Mouse (Mus musculus) midbrain, embryonic 11.5 days (tissue): Measurements from ENCODE around the gene Faah. TPM values are rescaled to one million over a fixed set of nuclear protein-coding genes. Genes with fewer than 3 reads are reported as not detected.

Experiments used
- ATAC-seq: fragments of 200-750 bp; cut with Nextera tagmentation; 2 replicates; pipeline ENCODE4 v1.8.0; 2017; ENCODE audit warnings: moderate TSS enrichment, moderate library complexity; ENCODE audit not compliant: low FRiP score
- DNase-seq: peaks from one replicate; pipeline ENCODE4 v3.0.0; 2015; ENCODE audit warnings: low spot score; ENCODE audit errors: missing footprints
- H3K27ac ChIP-seq: fragments of 300-500 bp; sonication (generic); 2 replicates; pipeline ENCODE4 v1.5.1; 2014; ENCODE audit warnings: low read depth, low read length
- H3K27me3 ChIP-seq: fragments of 300-500 bp; sonication (generic); 2 replicates; pipeline ENCODE4 v1.6.1; 2014; ENCODE audit warnings: mild to moderate bottlenecking, low read length, moderate library complexity, mixed read lengths; ENCODE audit not compliant: control insufficient read depth, insufficient read depth
- H3K36me3 ChIP-seq: fragments of 300-500 bp; sonication (generic); 2 replicates; pipeline ENCODE4 v1.6.1; 2014; ENCODE audit warnings: mild to moderate bottlenecking, low read length, moderate library complexity, mixed read lengths; ENCODE audit not compliant: control insufficient read depth, insufficient read depth
- H3K4me1 ChIP-seq: fragments of 300-500 bp; sonication (generic); 2 replicates; pipeline ENCODE4 v1.6.1; 2014; ENCODE audit warnings: low read length; ENCODE audit not compliant: control insufficient read depth, insufficient read depth
- H3K4me2 ChIP-seq: fragments of 300-500 bp; sonication (generic); 2 replicates; pipeline ENCODE4 v1.6.1; 2014; ENCODE audit warnings: mild to moderate bottlenecking, moderate library complexity
- H3K4me3 ChIP-seq: fragments of 300-500 bp; sonication (generic); 2 replicates; pipeline ENCODE4 v1.5.1; 2014; ENCODE audit warnings: low read depth, low read length
- H3K9ac ChIP-seq: fragments of 300-500 bp; sonication (generic); 2 replicates; pipeline ENCODE4 v1.6.1; 2014; ENCODE audit warnings: low read length
- H3K9me3 ChIP-seq: fragments of 300-500 bp; sonication (generic); 2 replicates; pipeline ENCODE4 v1.6.1; 2016; ENCODE audit warnings: low read length; ENCODE audit not compliant: control insufficient read depth
- WGBS: fragments of 180-500 bp; shearing (Covaris S2); extraction: QIAGEN DNeasy Blood & Tissue Kit; methylation state at CpG from one replicate; pipeline ENCODE4 v1.1.7; 2014; 5-methylcytosine and 5-hydroxymethylcytosine counted together
- polyA plus RNA-seq: library from polyadenylated mRNA; unstranded; fragments of >200 nt; fragmentation: Nextera tagmentation; extraction: Ambion mirVana; gene quantifications from 2 replicates; pipeline ENCODE4 v1.2.1, GENCODE M21; 2014

Faah gene
- polyA plus RNA-seq, 1 experiment from 2014 or later = 1.8 TPM

- 7% methylated on average over 6 of the region's 6 CpGs for WGBS
- DNase-seq = peak; percentile 93
- H3K4me3 ChIP-seq = no peak overlapping the region
- no peak overlapping the region for H3K27ac ChIP-seq
- H3K27me3 ChIP-seq = peaks cover 45% of the 10 kb centered on the region
- no peaks in the 10 kb centered on the region for H3K36me3 ChIP-seq
- no peaks in the 10 kb centered on the region for H3K9me3 ChIP-seq
- peak overlapping the region; percentile 10; the same call in 1 of the 2 replicates for H3K9ac ChIP-seq
- H3K4me2 ChIP-seq = peak overlapping the region; percentile 57
- no peak for ATAC-seq
- peaks cover 49% of the 10 kb centered on the region for H3K4me1 ChIP-seq
Measured at GRCm38 (mm10) chr4:115963751-115964150, 54.0 kb downstream of the Faah start.

GRCm38 (mm10) chr4:115962671-115963412, 54.9 kb downstream of the Faah start:
- H3K27ac ChIP-seq = peak overlapping the region; percentile 54; the same call in 1 of the 2 replicates
- WGBS = under 1% methylated on average over 79 of the region's 79 CpGs
- peak; percentile 89 for ATAC-seq
- peak overlapping the region; percentile 57 for H3K4me2 ChIP-seq
- H3K9ac ChIP-seq = peak overlapping the region; percentile 40
- peak overlapping the region; percentile 28 for H3K4me3 ChIP-seq
- DNase-seq = peak; percentile 98
- peaks cover 43% of the 10 kb centered on the region; the same call in 1 of the 2 replicates for H3K27me3 ChIP-seq
- peaks cover 52% of the 10 kb centered on the region for H3K4me1 ChIP-seq
- H3K9me3 ChIP-seq = no peaks in the 10 kb centered on the region
- H3K36me3 ChIP-seq = no peaks in the 10 kb centered on the region

- no peak overlapping the region for H3K4me3 ChIP-seq
- peak overlapping the region; percentile 57 for H3K4me2 ChIP-seq
- H3K27ac ChIP-seq = no peak overlapping the region
Measured at GRCm38 (mm10) chr4:115961991-115962390, 55.7 kb downstream of the Faah start.

DNA sequence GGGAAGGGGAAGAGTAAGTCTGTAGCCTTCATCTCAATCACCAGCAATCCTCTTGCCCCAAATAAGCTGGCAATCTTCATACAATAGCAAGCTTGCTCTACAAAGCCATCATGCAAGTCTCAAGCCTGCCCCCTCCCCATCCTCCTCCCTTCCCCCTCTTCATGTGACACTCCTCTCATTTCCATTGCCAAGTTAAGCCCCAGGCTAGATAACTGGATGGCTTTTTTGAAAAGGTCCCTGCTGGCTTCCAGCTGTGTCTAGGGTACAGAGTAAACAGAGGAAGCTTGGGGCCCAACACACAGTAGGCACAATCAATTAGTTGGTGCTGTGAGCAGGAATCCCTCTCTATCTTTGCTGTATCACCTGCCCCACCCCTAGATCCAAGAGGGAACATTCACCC, 58.2 kb downstream of the Faah start:
- Histone ChIP-seq H3K9me3 (no peaks in the 10 kb centered on the region), H3K27ac (no peak overlapping the region), H3K4me2 (no peak overlapping the region), H3K4me1 (peaks cover 47% of the 10 kb centered on the region), H3K4me3 (no peak overlapping the region), H3K36me3 (no peaks in the 10 kb centered on the region), H3K27me3 (peaks cover 39% of the 10 kb centered on the region), H3K9ac (no peak overlapping the region)
- ATAC-seq = no peak
- DNase-seq = peak; percentile 85

More at GRCm38 (mm10) chr4:115961991-115962390, 55.7 kb downstream of the Faah start:
- H3K4me1 ChIP-seq = peaks cover 51% of the 10 kb centered on the region
- WGBS = 4% methylated on average over 7 of the region's 7 CpGs
- no peaks in the 10 kb centered on the region for H3K36me3 ChIP-seq
- H3K9me3 ChIP-seq = no peaks in the 10 kb centered on the region
- peaks cover 40% of the 10 kb centered on the region for H3K27me3 ChIP-seq
- DNase-seq = peak; percentile 94
- no peak overlapping the region for H3K9ac ChIP-seq
- no peak; the same call in 1 of the 2 replicates for ATAC-seq

- peaks cover 42% of the 10 kb centered on the region for H3K4me1 ChIP-seq
- H3K4me3 ChIP-seq = peak overlapping the region; percentile 13
- no peaks in the 10 kb centered on the region for H3K9me3 ChIP-seq
- peak overlapping the region; percentile 38 for H3K4me2 ChIP-seq
- H3K27ac ChIP-seq = no peak overlapping the region
- ATAC-seq = no peak
- DNase-seq = peak; percentile 94
- WGBS = 5% methylated on average over 3 of the region's 3 CpGs
- H3K27me3 ChIP-seq = peaks cover 48% of the 10 kb centered on the region
- no peaks in the 10 kb centered on the region for H3K36me3 ChIP-seq
- peak overlapping the region; percentile 55 for H3K9ac ChIP-seq
Measured at GRCm38 (mm10) chr4:115955494-115955775, 62.3 kb downstream of the Faah start.

DNA sequence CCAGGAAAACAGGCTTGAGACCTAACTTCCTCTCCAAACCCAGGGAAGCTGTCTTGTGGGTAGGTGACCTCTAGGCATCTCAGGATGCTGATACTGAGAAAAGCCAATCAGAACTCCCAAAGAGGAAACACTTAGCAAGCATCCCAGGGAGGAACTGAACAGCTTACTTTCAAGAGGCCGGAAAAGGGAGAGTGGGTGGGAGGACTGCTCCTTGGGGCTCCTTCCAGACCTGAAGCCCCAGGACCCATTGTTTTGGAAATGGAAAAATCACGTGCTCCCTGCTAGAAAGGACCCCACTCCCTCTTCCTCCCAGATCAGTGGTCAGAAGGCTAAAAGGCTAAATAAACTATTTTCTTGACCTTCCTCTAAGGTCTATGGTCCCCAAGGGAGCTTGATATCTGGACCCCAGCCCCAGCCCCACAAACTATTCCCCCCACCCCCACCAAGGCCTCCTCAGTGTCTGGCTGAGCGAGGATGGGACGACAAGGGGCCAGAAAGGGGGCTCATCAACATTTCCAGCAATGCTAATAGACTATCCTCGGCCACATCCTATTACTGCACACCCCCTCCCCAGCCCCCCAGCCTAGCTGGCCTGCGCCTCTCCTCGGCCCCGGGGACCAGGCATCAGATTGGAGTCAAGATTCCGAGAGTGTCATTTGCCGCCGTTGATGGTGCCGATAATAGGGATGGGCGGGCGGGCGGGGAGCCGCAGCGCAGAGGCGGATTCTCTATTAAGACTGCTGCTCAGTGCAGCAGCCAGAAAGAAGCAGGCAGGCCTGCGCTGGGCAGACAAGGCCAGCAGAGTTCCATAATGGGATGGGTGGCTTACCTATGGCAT, 62.9 kb downstream of the Faah start:
- Histone ChIP-seq H3K4me3 (peak overlapping the region; percentile 13), H3K27me3 (peaks cover 43% of the 10 kb centered on the region), H3K36me3 (no peaks in the 10 kb centered on the region), H3K4me1 (peaks cover 46% of the 10 kb centered on the region), H3K4me2 (peak overlapping the region; percentile 38), H3K27ac (no peak overlapping the region), H3K9me3 (no peaks in the 10 kb centered on the region), H3K9ac (peak overlapping the region; percentile 55)
- under 1% methylated on average over 19 of the region's 19 CpGs for WGBS
- ATAC-seq = peak; percentile 60
- DNase-seq = peak; percentile 93

DNA sequence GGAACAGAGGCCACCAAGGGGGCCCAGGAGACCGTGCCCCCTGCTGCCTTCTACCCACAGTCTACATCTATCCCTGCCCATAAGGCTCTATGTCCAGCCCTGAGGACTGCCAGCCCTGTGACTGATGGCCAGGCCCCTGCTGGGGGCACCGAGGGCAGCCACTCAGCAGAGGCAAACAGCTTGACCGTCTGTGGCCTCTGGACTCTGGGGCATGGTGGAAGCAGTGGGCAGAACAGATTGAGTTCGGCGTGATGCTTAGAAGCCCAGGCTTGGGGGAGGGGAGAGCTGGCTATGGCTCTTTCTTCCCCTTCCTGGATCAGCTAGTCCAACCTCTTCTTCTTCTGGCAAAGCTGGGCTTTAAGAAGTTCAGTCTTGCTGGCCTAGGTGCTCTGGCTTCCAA, 64.2 kb downstream of the Faah start:
- DNase-seq (no peak), ATAC-seq (no peak; the same call in 1 of the 2 replicates)
- WGBS = 30% methylated on average over 5 of the region's 5 CpGs
- Histone ChIP-seq H3K4me2 (no peak overlapping the region), H3K27ac (no peak overlapping the region), H3K9ac (no peak overlapping the region), H3K36me3 (no peaks in the 10 kb centered on the region), H3K27me3 (peaks cover 44% of the 10 kb centered on the region), H3K4me3 (no peak overlapping the region), H3K9me3 (no peaks in the 10 kb centered on the region), H3K4me1 (peaks cover 39% of the 10 kb centered on the region)

GRCm38 (mm10) chr4:115952758-115953157, 65.0 kb downstream of the Faah start:
- Histone ChIP-seq H3K9ac (no peak overlapping the region), H3K4me1 (peaks cover 36% of the 10 kb centered on the region), H3K27ac (no peak overlapping the region), H3K4me2 (no peak overlapping the region), H3K9me3 (no peaks in the 10 kb centered on the region), H3K36me3 (no peaks in the 10 kb centered on the region), H3K4me3 (no peak overlapping the region), H3K27me3 (peaks cover 40% of the 10 kb centered on the region)
- 12% methylated on average over 6 of the region's 6 CpGs for WGBS
- ATAC-seq (0 out of 2 replicates have a peak, but pooled peaks have one; percentile 10), DNase-seq (peak; percentile 97)
